Mouse (Mus musculus) MEL (cell line): ENCODE measurements around the gene Zfp276.

ENCODE experiments used
- CTCF ChIP-seq, 3 experiments: IDR thresholded peaks in 2 of 3; conservative IDR thresholded peaks in 1 of 3; 2 replicates each; pipeline ENCODE4 v1.5.1; 2011 to 2012; ENCODE audit warnings: low read length in 3 of 3, low read depth in 2 of 3, mild to moderate bottlenecking in 2 of 3, improper control_type of control experiment in 1 of 3, inconsistent platforms in 1 of 3, mixed read lengths in 1 of 3, moderate library complexity in 1 of 3; ENCODE audit not compliant: control insufficient read depth in 1 of 3, insufficient read depth in 1 of 3, poor library complexity in 1 of 3, severe bottlenecking in 1 of 3
- EP300 ChIP-seq, 2 experiments: IDR thresholded peaks; 2 replicates each; pipeline ENCODE4 v1.6.1; 2011; ENCODE audit warnings: improper control_type of control experiment in 2 of 2, low read length in 2 of 2, low read depth in 1 of 2, mild to moderate bottlenecking in 1 of 2
- ETS1 ChIP-seq: IDR thresholded peaks from 2 replicates; pipeline ENCODE4 v1.6.1; 2012; ENCODE audit warnings: low read depth, mild to moderate bottlenecking, inconsistent platforms, low read length, improper control_type of control experiment, moderate library complexity
- HCFC1 ChIP-seq: IDR thresholded peaks from 2 replicates; pipeline ENCODE4 v1.6.1; 2012; ENCODE audit warnings: low read depth, mild to moderate bottlenecking, inconsistent platforms, low read length, improper control_type of control experiment, moderate library complexity
- POLR2A ChIP-seq, 2 experiments: IDR thresholded peaks; 2 replicates each; pipeline ENCODE4 v1.6.1; 2011 to 2012; ENCODE audit warnings: low read length in 2 of 2, mild to moderate bottlenecking in 2 of 2, control low read depth in 1 of 2, improper control_type of control experiment in 1 of 2, low read depth in 1 of 2, moderate library complexity in 1 of 2; ENCODE audit not compliant: control insufficient read depth in 1 of 2, insufficient read depth in 1 of 2, poor library complexity in 1 of 2
- RCOR1 ChIP-seq: IDR thresholded peaks from 2 replicates; pipeline ENCODE4 v1.6.1; 2012; ENCODE audit warnings: low read depth, mild to moderate bottlenecking, inconsistent platforms, low read length, improper control_type of control experiment
- TBP ChIP-seq: IDR thresholded peaks from 2 replicates; pipeline ENCODE4 v1.8.0; 2011; ENCODE audit warnings: low read depth, low read length, improper control_type of control experiment
- TCF12 ChIP-seq: IDR thresholded peaks from 2 replicates; pipeline ENCODE4 v1.6.1; 2014; ENCODE audit warnings: low read depth, mild to moderate bottlenecking, inconsistent platforms, low read length, improper control_type of control experiment, moderate library complexity
- USF1 ChIP-seq: IDR thresholded peaks from 2 replicates; pipeline ENCODE4 v1.6.1; 2014; ENCODE audit warnings: low read depth, mild to moderate bottlenecking, inconsistent platforms, low read length, improper control_type of control experiment, moderate library complexity
- ZNF384 ChIP-seq: IDR thresholded peaks from 2 replicates; pipeline ENCODE4 v1.6.1; 2012; ENCODE audit warnings: low read depth, mild to moderate bottlenecking, inconsistent platforms, low read length, improper control_type of control experiment

- TF ChIP-seq HCFC1: peak; percentile 87
- no peak for TF ChIP-seq RCOR1
- no peak for TF ChIP-seq CTCF (IDR thresholded peaks at IDR 0.05 in 2 of 3, conservative IDR thresholded peaks at IDR 0.05 in 1 of 3; ENCODE audit: control insufficient read depth in 1 of 3, insufficient read depth in 1 of 3, low read depth in 2 of 3, low read length in 3 of 3, poor library complexity in 1 of 3, severe bottlenecking in 1 of 3)
- peak; percentile 49 for TF ChIP-seq TCF12
- TF ChIP-seq USF1: no peak
- TF ChIP-seq ETS1: no peak
- TF ChIP-seq EP300 (IDR thresholded peaks at IDR 0.05; ENCODE audit: low read depth in 1 of 2, low read length in 2 of 2): no peak
- TF ChIP-seq POLR2A (IDR thresholded peaks at IDR 0.05; ENCODE audit: control insufficient read depth in 1 of 2, insufficient read depth in 1 of 2, low read depth in 1 of 2, low read length in 2 of 2, poor library complexity in 1 of 2): peak in 1 of 2 experiments; percentile 68; a peak in 1 of 4 replicates
- TF ChIP-seq ZNF384: no peak
- no peak for TF ChIP-seq TBP
Measured at GRCm38 (mm10) chr8:123254099-123254885, at the start of gene Zfp276, which contains the start of gene Vps9d1.
